Mouse (Mus musculus) liver, postnatal 0 days (tissue): Measurements from ENCODE around the gene Vps11.

Experiments used
- CTCF ChIP-seq: sonication (generic); IDR thresholded peaks from 2 replicates; pipeline ENCODE4 v1.5.1; 2016; ENCODE audit warnings: antibody characterized with exemption, low read depth
- EP300 ChIP-seq: IDR thresholded peaks from 2 replicates; pipeline ENCODE4 v1.6.1; 2016; ENCODE audit warnings: antibody characterized with exemption, low read depth, mild to moderate bottlenecking

GRCm38 (mm10) chr9:44320799-44321133 is 40.7 kb downstream of the Vps11 start:
- TF ChIP-seq CTCF (no peak), EP300 (no peak)
